Mouse (Mus musculus) limb, embryonic 14.5 days (tissue): ENCODE measurements at regions not wholly inside any gene's neighbourhood (a gene's known extent, or its start where the extent isn't known, plus 50 kb on each side); places are given as distances from the start of the nearest gene placed in this dataset.

Experiments used
- ATAC-seq: fragments of 200-750 bp; cut with Nextera tagmentation; 2 replicates; pipeline ENCODE4 v1.8.0; 2017; ENCODE audit warnings: low read depth, moderate number of reproducible peaks, moderate TSS enrichment; ENCODE audit not compliant: low FRiP score
- DNase-seq: peaks from one replicate; pipeline ENCODE4 v3.0.0-alpha.2; 2015; ENCODE audit warnings: low spot score
- H3K27ac ChIP-seq: fragments of 300-500 bp; sonication (generic); replicated peaks from 2 replicates; pipeline ENCODE4 v1.5.1; 2014; ENCODE audit warnings: low read depth, mild to moderate bottlenecking, low read length, moderate library complexity, mixed read lengths
- H3K27me3 ChIP-seq: fragments of 300-500 bp; sonication (generic); 2 replicates; pipeline ENCODE4 v1.6.1; 2014; ENCODE audit warnings: low read length, mixed read lengths; ENCODE audit not compliant: control insufficient read depth, insufficient read depth
- H3K36me3 ChIP-seq: fragments of 300-500 bp; sonication (generic); 2 replicates; pipeline ENCODE4 v1.6.1; 2014; ENCODE audit warnings: mild to moderate bottlenecking, low read length, moderate library complexity, mixed read lengths; ENCODE audit not compliant: control insufficient read depth, insufficient read depth
- H3K4me1 ChIP-seq: fragments of 300-500 bp; sonication (generic); 2 replicates; pipeline ENCODE4 v1.6.1; 2014; ENCODE audit warnings: antibody characterized with exemption, low read length, mixed read lengths; ENCODE audit not compliant: control insufficient read depth, insufficient read depth
- H3K4me2 ChIP-seq: fragments of 300-500 bp; sonication (generic); replicated peaks from 2 replicates; pipeline ENCODE4 v1.6.1; 2014; ENCODE audit warnings: low read depth, mild to moderate bottlenecking, low read length, moderate library complexity; ENCODE audit not compliant: severe bottlenecking
- H3K4me3 ChIP-seq: fragments of 300-500 bp; sonication (generic); replicated peaks from 2 replicates; pipeline ENCODE4 v1.5.1; 2014; ENCODE audit warnings: low read length
- H3K9ac ChIP-seq: fragments of 300-500 bp; sonication (generic); 2 replicates; pipeline ENCODE4 v1.6.1; 2014; ENCODE audit warnings: mild to moderate bottlenecking, low read depth, low read length, moderate library complexity; ENCODE audit not compliant: severe bottlenecking
- H3K9me3 ChIP-seq: fragments of 300-500 bp; sonication (generic); 2 replicates; pipeline ENCODE4 v1.6.1; 2016; ENCODE audit warnings: low read length; ENCODE audit not compliant: control insufficient read depth
- POLR2A ChIP-seq: fragments of 200-500 bp; IDR thresholded peaks from 2 replicates; pipeline ENCODE4 v1.8.0; 2012; ENCODE audit warnings: inconsistent platforms, mild to moderate bottlenecking, moderate library complexity, borderline replicate concordance; ENCODE audit not compliant: insufficient read depth, insufficient read length; ENCODE audit errors: extremely low read depth
- WGBS: fragments of 180-500 bp; shearing (Covaris S2); extraction: QIAGEN DNeasy Blood & Tissue Kit; methylation state at CpG from one replicate; pipeline ENCODE4 v1.1.7; 2014; 5-methylcytosine and 5-hydroxymethylcytosine counted together

GRCm38 (mm10) chr8:24337635-24338034 is 388.0 kb downstream of the Adam3 start:
- no peak overlapping the region for H3K9ac ChIP-seq
- H3K4me2 ChIP-seq = no peak overlapping the region
- 0 out of 2 replicates have a peak, but pooled peaks cover 5% of the 10 kb centered on the region for H3K4me1 ChIP-seq
- H3K27me3 ChIP-seq = no peaks in the 10 kb centered on the region
- H3K27ac ChIP-seq = no peak overlapping the region
- no peaks in the 10 kb centered on the region for H3K9me3 ChIP-seq
- peak; percentile 11 for DNase-seq
- no peak for ATAC-seq
- TF ChIP-seq POLR2A = no peak
- H3K4me3 ChIP-seq = no peak overlapping the region
- no peaks in the 10 kb centered on the region for H3K36me3 ChIP-seq
- WGBS = 49% methylated on average over 6 of the region's 6 CpGs

- H3K36me3 ChIP-seq = no peaks in the 10 kb centered on the region
- H3K9me3 ChIP-seq = no peaks in the 10 kb centered on the region
- H3K4me1 ChIP-seq = 0 out of 2 replicates have a peak, but pooled peaks cover 5% of the 10 kb centered on the region
- WGBS = 34% methylated on average over 5 of the region's 5 CpGs
- H3K9ac ChIP-seq = no peak overlapping the region
- DNase-seq (no peak), ATAC-seq (no peak)
- H3K4me2 ChIP-seq = no peak overlapping the region
- H3K27me3 ChIP-seq = no peaks in the 10 kb centered on the region
- H3K4me3 ChIP-seq = no peak overlapping the region
- TF ChIP-seq POLR2A = no peak
- no peak overlapping the region for H3K27ac ChIP-seq
These were observed 389.9 kb downstream of the Adam3 start for GRCm38 (mm10) chr8:24335709-24336108.

DNA sequence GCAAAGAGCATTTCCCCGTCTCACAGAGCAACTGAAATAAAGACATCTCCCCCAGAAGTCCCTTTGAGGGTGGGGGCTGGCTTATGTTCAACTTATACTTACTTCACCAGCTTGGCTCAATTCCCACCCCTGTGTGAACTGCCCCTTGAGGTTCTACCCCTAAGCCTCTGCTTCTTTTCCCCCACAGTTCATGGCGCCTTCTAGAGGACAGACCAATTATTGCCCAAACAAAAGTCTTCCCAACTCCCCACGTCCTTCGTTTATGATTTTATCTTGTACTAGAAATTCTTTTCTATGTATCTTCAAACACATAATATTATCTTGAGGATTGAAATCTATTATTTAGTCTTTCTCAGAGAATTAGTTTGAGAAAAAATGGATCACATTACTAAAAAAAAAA is 391.9 kb downstream of the Adam3 start:
- ATAC-seq = no peak
- H3K27ac ChIP-seq = no peak overlapping the region
- no peak for DNase-seq
- H3K4me1 ChIP-seq = 0 out of 2 replicates have a peak, but pooled peaks cover 5% of the 10 kb centered on the region
- TF ChIP-seq POLR2A = no peak
- no peak overlapping the region for H3K9ac ChIP-seq
- no peaks in the 10 kb centered on the region for H3K36me3 ChIP-seq
- no peak overlapping the region for H3K4me2 ChIP-seq
- H3K9me3 ChIP-seq = no peaks in the 10 kb centered on the region
- no peaks in the 10 kb centered on the region for H3K27me3 ChIP-seq
- no peak overlapping the region for H3K4me3 ChIP-seq
- 82% methylated on average over 4 of the region's 4 CpGs for WGBS

- H3K9me3 ChIP-seq = no peaks in the 10 kb centered on the region
- DNase-seq (no peak), ATAC-seq (no peak)
- no peak overlapping the region for H3K4me3 ChIP-seq
- H3K36me3 ChIP-seq = no peaks in the 10 kb centered on the region
- no peak overlapping the region for H3K9ac ChIP-seq
- no peak for TF ChIP-seq POLR2A
- no peak overlapping the region for H3K27ac ChIP-seq
- no peaks in the 10 kb centered on the region for H3K4me1 ChIP-seq
- H3K27me3 ChIP-seq = no peaks in the 10 kb centered on the region
- no peak overlapping the region for H3K4me2 ChIP-seq
- WGBS = 65% methylated on average over 4 of the region's 4 CpGs
These were observed 414.8 kb downstream of the Adam3 start for GRCm38 (mm10) chr8:24310893-24311292.

DNA sequence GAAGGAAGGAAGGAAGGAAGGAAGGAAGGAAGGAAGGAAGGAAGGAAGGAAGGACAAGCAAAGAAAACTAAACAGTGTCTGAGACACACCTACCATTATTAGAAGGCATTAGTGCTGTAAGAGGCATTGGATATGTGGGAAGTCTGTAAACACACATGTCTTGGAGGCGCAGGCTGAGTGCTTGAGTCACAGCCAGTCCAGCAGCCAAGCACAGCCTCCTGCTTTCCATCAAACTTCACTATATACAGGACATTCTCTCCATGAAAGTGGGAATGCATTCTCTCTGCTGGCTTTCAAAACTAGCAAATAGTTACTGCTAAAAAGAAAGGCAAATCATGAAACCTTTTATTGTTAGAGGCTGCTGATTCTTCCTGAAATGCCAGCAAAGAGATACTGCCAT is 431.1 kb downstream of the Adam3 start:
- Histone ChIP-seq H3K9ac (no peak overlapping the region), H3K4me2 (no peak overlapping the region), H3K4me3 (no peak overlapping the region), H3K27me3 (no peaks in the 10 kb centered on the region), H3K4me1 (peaks cover 6% of the 10 kb centered on the region), H3K27ac (no peak overlapping the region), H3K36me3 (no peaks in the 10 kb centered on the region), H3K9me3 (peaks cover 10% of the 10 kb centered on the region)
- ATAC-seq = no peak
- DNase-seq = no peak
- WGBS = 85% methylated on average over 1 of the region's 1 CpGs
- no peak for TF ChIP-seq POLR2A

- 85% methylated on average over 6 of the region's 6 CpGs for WGBS
- Histone ChIP-seq H3K36me3 (no peaks in the 10 kb centered on the region), H3K27me3 (no peaks in the 10 kb centered on the region), H3K9me3 (peaks cover 10% of the 10 kb centered on the region), H3K4me3 (no peak overlapping the region), H3K27ac (no peak overlapping the region), H3K9ac (no peak overlapping the region), H3K4me2 (no peak overlapping the region), H3K4me1 (no peaks in the 10 kb centered on the region)
- ATAC-seq = no peak
- TF ChIP-seq POLR2A = no peak
- DNase-seq = no peak
These were observed 437.8 kb downstream of the Adam3 start for GRCm38 (mm10) chr8:24287861-24288260.
